Mouse (Mus musculus) spleen, adult 2 months (tissue): ENCODE results near the gene Atad2b.

Source experiments
- CTCF ChIP-seq: fragments of 200-500 bp; IDR thresholded peaks from 2 replicates; pipeline ENCODE4 v1.5.1; 2011; ENCODE audit warnings: mild to moderate bottlenecking, inconsistent platforms; ENCODE audit not compliant: insufficient read depth, insufficient read length, insufficient replicate concordance; ENCODE audit errors: extremely low read depth
- POLR2A ChIP-seq: fragments of 200-500 bp; IDR thresholded peaks from 2 replicates; pipeline ENCODE4 v1.6.1; 2011; ENCODE audit warnings: low read depth, low read length, inconsistent platforms

GRCm38 (mm10) chr12:4952272-4952671 lies 35.1 kb downstream of the Atad2b start:
- TF ChIP-seq CTCF (no peak), POLR2A (no peak)
